Mouse (Mus musculus) forebrain, embryonic 11.5 days (tissue): ENCODE data around the gene Gsg1l. TPM values are rescaled to one million over a fixed set of nuclear protein-coding genes. Genes with fewer than 3 reads are reported as not detected.

Experiments
- ATAC-seq: fragments of 200-750 bp; cut with Nextera tagmentation; replicated peaks from 2 replicates; pipeline ENCODE4 v1.8.0; 2017; ENCODE audit warnings: moderate TSS enrichment; ENCODE audit not compliant: low FRiP score
- DNase-seq: peaks from one replicate; pipeline ENCODE4 v3.0.0-alpha.2; 2017; ENCODE audit warnings: low spot score
- H3K27ac ChIP-seq: fragments of 300-500 bp; sonication (generic); 2 replicates; pipeline ENCODE4 v1.5.1; 2014; ENCODE audit warnings: low read depth, low read length
- H3K27me3 ChIP-seq: fragments of 300-500 bp; sonication (generic); 2 replicates; pipeline ENCODE4 v1.6.1; 2014; ENCODE audit warnings: mild to moderate bottlenecking, low read length, mixed read lengths; ENCODE audit not compliant: control insufficient read depth, insufficient read depth
- H3K36me3 ChIP-seq: fragments of 300-500 bp; sonication (generic); 2 replicates; pipeline ENCODE4 v1.6.1; 2014; ENCODE audit warnings: mild to moderate bottlenecking, low read length, moderate library complexity, mixed read lengths; ENCODE audit not compliant: control insufficient read depth, insufficient read depth
- H3K4me1 ChIP-seq: fragments of 300-500 bp; sonication (generic); replicated peaks from 2 replicates; pipeline ENCODE4 v1.6.1; 2014; ENCODE audit warnings: low read length, mixed read lengths; ENCODE audit not compliant: control insufficient read depth, insufficient read depth
- H3K4me2 ChIP-seq: fragments of 300-500 bp; sonication (generic); 2 replicates; pipeline ENCODE4 v1.6.1; 2014; ENCODE audit warnings: low read depth, mild to moderate bottlenecking, low read length, moderate library complexity, mixed read lengths; ENCODE audit not compliant: severe bottlenecking
- H3K4me3 ChIP-seq: fragments of 300-500 bp; sonication (generic); 2 replicates; pipeline ENCODE4 v1.5.1; 2014; ENCODE audit warnings: low read depth, low read length
- H3K9ac ChIP-seq: fragments of 300-500 bp; sonication (generic); 2 replicates; pipeline ENCODE4 v1.6.1; 2014; ENCODE audit warnings: low read length
- H3K9me3 ChIP-seq: fragments of 300-500 bp; sonication (generic); 2 replicates; pipeline ENCODE4 v1.6.1; 2016; ENCODE audit warnings: low read length, mixed read lengths; ENCODE audit not compliant: control insufficient read depth
- WGBS: fragments of 180-500 bp; shearing (Covaris S2); extraction: QIAGEN DNeasy Blood & Tissue Kit; methylation state at CpG from one replicate; pipeline ENCODE4 v1.1.7; 2014; 5-methylcytosine and 5-hydroxymethylcytosine counted together
- polyA plus RNA-seq: library from polyadenylated mRNA; unstranded; fragments of >200 nt; fragmentation: Nextera tagmentation; extraction: Ambion mirVana; gene quantifications from 2 replicates; pipeline ENCODE4 v1.2.1, GENCODE M21; 2014

The Gsg1l gene
- polyA plus RNA-seq, 1 experiment from 2014 or later: 0.72 TPM

DNA sequence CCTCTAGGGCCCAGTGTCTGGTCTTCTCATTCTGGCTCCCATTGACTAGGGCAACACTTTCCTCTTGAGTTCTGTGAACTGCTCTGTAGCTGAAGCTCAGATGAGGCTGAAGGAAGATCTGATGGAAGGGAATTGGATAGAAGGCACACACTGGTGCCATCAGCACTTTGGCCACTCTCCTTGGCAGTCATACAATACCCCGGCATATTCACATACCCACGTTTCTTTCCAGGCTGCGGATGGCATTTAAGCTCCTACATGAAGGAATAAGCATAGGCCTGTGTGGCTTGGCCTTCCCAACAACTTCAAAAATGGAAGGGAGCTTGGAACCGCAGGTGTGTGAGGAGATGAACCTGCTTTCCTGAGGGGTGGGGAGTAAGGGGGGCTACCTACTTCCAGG, 138.7 kb downstream of the Gsg1l start:
- 84% methylated on average over 4 of the region's 4 CpGs for WGBS
- no peak overlapping the region for H3K27ac ChIP-seq
- H3K36me3 ChIP-seq: no peaks in the 10 kb centered on the region
- H3K9me3 ChIP-seq: no peaks in the 10 kb centered on the region
- no peaks in the 10 kb centered on the region for H3K27me3 ChIP-seq
- H3K4me2 ChIP-seq: no peak overlapping the region
- ATAC-seq (no peak), DNase-seq (no peak)
- no peak overlapping the region for H3K9ac ChIP-seq
- H3K4me3 ChIP-seq: no peak overlapping the region
- H3K4me1 ChIP-seq: no peaks in the 10 kb centered on the region

- 87% methylated on average over 6 of the region's 6 CpGs for WGBS
These were observed 139.7 kb downstream of the Gsg1l start for GRCm38 (mm10) chr7:125942365-125943090.

GRCm38 (mm10) chr7:125934319-125934718, 147.9 kb downstream of the Gsg1l start:
- Histone ChIP-seq H3K27me3 (no peaks in the 10 kb centered on the region), H3K27ac (no peak overlapping the region), H3K9ac (no peak overlapping the region), H3K4me1 (peaks cover 16% of the 10 kb centered on the region; the same call in 1 of the 2 replicates), H3K9me3 (no peaks in the 10 kb centered on the region), H3K4me2 (no peak overlapping the region), H3K36me3 (no peaks in the 10 kb centered on the region), H3K4me3 (no peak overlapping the region)
- peak; percentile 56; the same call in 1 of the 2 replicates for ATAC-seq
- 45% methylated on average over 2 of the region's 2 CpGs for WGBS
- DNase-seq: no peak

More at GRCm38 (mm10) chr7:125942365-125943090, 139.7 kb downstream of the Gsg1l start:
- H3K4me2 ChIP-seq: no peak overlapping the region
- H3K4me3 ChIP-seq: no peak overlapping the region
- no peaks in the 10 kb centered on the region for H3K27me3 ChIP-seq
- DNase-seq (no peak), ATAC-seq (no peak)
- H3K4me1 ChIP-seq: no peaks in the 10 kb centered on the region
- H3K27ac ChIP-seq: no peak overlapping the region
- H3K9ac ChIP-seq: no peak overlapping the region
- H3K9me3 ChIP-seq: no peaks in the 10 kb centered on the region
- no peaks in the 10 kb centered on the region for H3K36me3 ChIP-seq

GRCm38 (mm10) chr7:125933356-125934244, 148.6 kb downstream of the Gsg1l start:
- no peak overlapping the region for H3K4me3 ChIP-seq
- no peaks in the 10 kb centered on the region for H3K36me3 ChIP-seq
- H3K27me3 ChIP-seq: no peaks in the 10 kb centered on the region
- no peak overlapping the region for H3K9ac ChIP-seq
- DNase-seq (no peak), ATAC-seq (peak; percentile 51; the same call in 1 of the 2 replicates)
- 18% methylated on average over 16 of the region's 16 CpGs for WGBS
- H3K4me2 ChIP-seq: no peak overlapping the region
- H3K4me1 ChIP-seq: peaks cover 16% of the 10 kb centered on the region; the same call in 1 of the 2 replicates
- no peaks in the 10 kb centered on the region for H3K9me3 ChIP-seq
- H3K27ac ChIP-seq: no peak overlapping the region

GRCm38 (mm10) chr7:125931602-125932001, 150.6 kb downstream of the Gsg1l start:
- H3K36me3 ChIP-seq: no peaks in the 10 kb centered on the region
- peaks cover 16% of the 10 kb centered on the region; the same call in 1 of the 2 replicates for H3K4me1 ChIP-seq
- DNase-seq (no peak), ATAC-seq (no peak)
- H3K9ac ChIP-seq: no peak overlapping the region
- H3K27ac ChIP-seq: no peak overlapping the region
- H3K4me3 ChIP-seq: no peak overlapping the region
- WGBS: 67% methylated on average over 5 of the region's 5 CpGs
- H3K9me3 ChIP-seq: no peaks in the 10 kb centered on the region
- no peak overlapping the region for H3K4me2 ChIP-seq
- no peaks in the 10 kb centered on the region for H3K27me3 ChIP-seq

DNA sequence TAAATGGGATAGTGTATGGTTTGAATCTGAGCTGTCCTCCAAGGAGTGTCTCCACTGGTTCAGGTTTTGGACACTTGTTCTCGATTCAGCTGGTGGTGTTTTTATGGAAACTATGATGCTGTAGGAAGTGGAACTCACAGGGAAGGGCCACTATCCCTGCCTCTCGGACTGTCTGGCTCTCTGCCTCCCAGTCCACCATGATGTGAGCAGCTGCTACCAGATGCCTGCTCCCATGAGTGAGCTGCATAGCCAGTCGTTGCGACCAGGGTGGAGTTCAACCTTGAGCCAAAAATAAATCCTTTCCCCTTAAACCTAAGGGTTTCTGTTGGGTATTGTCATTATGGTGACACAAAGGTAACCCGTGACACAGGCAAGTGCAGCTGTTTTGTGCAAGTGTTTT, 158.2 kb downstream of the Gsg1l start:
- H3K9ac ChIP-seq: no peak overlapping the region
- no peak overlapping the region for H3K27ac ChIP-seq
- no peak for DNase-seq
- 89% methylated on average over 5 of the region's 5 CpGs for WGBS
- H3K4me2 ChIP-seq: no peak overlapping the region
- no peaks in the 10 kb centered on the region for H3K9me3 ChIP-seq
- ATAC-seq: no peak
- H3K4me1 ChIP-seq: no peaks in the 10 kb centered on the region
- no peaks in the 10 kb centered on the region for H3K36me3 ChIP-seq
- H3K27me3 ChIP-seq: no peaks in the 10 kb centered on the region
- no peak overlapping the region for H3K4me3 ChIP-seq

DNA sequence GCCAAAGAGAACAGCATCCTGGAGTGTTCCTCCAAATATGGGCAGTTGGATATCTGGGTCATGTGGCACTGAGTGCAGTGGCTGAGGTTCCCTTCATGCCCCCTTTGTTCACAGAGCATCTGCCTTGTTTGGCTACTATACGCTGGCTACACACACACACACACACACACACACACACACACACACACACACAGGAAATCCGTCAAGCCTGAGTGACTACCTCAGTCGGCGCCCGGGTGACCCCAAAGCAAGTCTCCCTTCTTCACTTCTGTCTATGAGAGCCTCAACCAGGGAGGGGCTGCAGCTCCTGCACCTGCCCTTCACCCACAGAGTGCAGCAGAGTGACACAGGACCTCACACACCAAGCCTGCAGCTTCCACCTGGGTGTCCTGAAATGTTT, 161.4 kb downstream of the Gsg1l start:
- Histone ChIP-seq H3K4me2 (no peak overlapping the region), H3K27ac (no peak overlapping the region), H3K9me3 (no peaks in the 10 kb centered on the region), H3K9ac (no peak overlapping the region), H3K27me3 (no peaks in the 10 kb centered on the region), H3K4me1 (no peaks in the 10 kb centered on the region), H3K36me3 (no peaks in the 10 kb centered on the region), H3K4me3 (no peak overlapping the region)
- ATAC-seq (no peak), DNase-seq (no peak)
- WGBS: 85% methylated on average over 5 of the region's 5 CpGs

- Histone ChIP-seq H3K9ac (no peak overlapping the region), H3K36me3 (no peaks in the 10 kb centered on the region), H3K27me3 (no peaks in the 10 kb centered on the region), H3K4me2 (no peak overlapping the region), H3K4me3 (no peak overlapping the region), H3K27ac (no peak overlapping the region), H3K4me1 (no peaks in the 10 kb centered on the region), H3K9me3 (no peaks in the 10 kb centered on the region; the same call in 1 of the 2 replicates)
- ATAC-seq (no peak), DNase-seq (no peak)
- 71% methylated on average over 13 of the region's 13 CpGs for WGBS
These were observed 181.6 kb downstream of the Gsg1l start for GRCm38 (mm10) chr7:125900386-125901161.
